Mouse (Mus musculus) adrenal gland, adult (tissue): ENCODE measurements around the gene Strn4.
A peak's percentile ranks its signal among the peaks of the same experiment; 100 is the strongest.

Source experiments
- DNase-seq, 2 experiments: peaks; one replicate each; pipeline ENCODE4 v3.0.0; 2022 to 2023; ENCODE audit warnings: low spot score in 1 of 2; ENCODE audit not compliant: inconsistent age in 2 of 2

Gene Strn4

DNA sequence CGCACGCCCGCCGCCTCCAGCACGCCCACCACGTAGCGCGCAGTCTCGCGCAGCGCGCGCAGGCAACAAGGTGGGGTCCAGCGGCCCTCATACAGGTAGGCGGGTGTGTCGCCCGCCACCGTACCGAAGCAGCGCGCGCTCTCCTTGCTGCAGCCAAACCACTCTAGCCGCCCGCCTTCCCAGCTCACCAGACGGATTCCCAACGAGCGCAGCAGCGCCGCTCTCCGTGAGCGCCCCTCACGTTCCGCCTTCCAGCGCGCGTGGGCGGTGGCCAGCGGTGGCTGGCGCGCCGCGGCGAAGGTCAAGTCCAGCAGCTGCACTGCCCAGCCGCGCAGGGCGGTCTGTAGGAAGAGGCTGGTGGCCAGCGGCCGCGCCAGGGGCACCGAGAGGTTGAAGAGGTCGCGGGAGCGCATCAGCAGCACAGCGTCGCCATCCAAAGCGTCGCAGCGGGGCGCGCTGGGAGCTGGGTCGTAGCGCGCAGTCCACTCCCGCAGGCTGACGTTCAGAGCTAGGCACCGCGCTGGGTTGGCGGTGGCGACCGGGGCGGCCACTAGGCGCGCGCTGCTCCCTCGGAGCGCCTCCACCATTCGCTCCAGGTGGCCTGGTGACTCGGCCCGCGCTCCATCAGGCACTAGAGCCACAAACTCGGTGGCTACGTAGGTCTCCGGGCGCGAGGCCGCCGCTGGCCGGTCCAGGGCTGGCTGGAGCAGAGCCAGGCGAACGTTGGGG, 4.6 kb upstream of the Strn4 start:
- DNase-seq, result peak; percentile 41 to 75

DNA sequence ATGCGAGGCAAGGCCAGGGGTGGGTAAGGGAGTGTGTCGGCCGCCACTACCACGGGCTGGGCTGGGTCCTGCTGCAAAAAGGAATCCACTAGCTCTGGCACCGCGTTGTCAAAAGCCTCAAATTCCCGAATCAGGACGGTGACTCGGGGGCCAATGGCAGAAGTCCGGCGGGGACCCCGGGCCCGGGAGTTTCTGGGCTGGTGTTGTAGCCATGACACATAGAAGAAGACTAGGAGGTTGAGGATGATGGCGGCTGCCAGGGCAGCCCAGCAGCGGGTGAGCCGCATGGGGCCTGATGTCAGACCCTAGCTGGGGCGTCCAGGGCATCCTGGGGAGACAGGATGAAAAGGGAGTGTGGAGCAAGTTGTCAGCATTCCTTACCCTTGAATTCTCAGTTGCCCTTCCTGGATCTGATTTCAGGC, 4.0 kb upstream of the Strn4 start:
- DNase-seq, result no peak

DNA sequence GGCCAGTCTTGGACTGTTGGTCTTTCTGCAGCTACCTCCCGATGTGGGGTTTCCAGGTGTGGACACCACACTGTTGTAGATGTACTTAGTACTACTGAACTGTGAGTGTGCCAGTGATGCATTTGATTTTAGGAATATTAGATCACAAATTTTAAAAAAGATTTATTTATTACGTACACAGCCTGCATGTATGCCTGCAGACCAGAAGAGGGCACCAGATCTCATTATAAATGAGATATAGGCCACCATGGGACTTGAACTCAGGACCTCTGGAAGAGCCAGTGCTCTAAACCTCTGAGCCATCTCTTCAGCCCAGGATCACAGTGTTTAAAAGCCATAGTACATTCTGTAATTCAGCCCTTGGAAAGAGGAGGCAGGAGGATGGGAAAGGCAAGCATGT, 3.2 kb upstream of the Strn4 start:
- no peak for DNase-seq

DNA sequence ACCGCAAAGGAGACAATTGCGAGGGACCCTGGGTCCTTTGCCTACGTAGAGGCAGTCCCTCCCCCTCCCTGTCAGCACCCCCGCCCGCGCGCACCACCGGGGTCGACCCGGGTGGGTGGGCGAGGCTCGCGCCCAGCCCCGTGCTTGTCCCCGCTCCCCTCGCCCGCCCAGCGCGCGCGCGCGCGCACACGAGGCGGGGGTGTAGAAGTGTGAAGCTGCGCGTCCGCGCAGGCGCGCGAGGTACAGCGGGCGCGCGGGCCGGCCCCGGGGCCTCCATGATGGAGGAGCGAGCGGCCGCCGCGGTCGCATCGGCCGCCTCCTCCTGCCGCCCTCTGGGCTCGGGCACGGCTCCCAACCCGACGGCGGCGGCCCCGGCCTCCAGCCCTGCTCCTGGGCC, 387 bp downstream of the Strn4 start:
- DNase-seq, result peak; percentile 82 to 92

DNA sequence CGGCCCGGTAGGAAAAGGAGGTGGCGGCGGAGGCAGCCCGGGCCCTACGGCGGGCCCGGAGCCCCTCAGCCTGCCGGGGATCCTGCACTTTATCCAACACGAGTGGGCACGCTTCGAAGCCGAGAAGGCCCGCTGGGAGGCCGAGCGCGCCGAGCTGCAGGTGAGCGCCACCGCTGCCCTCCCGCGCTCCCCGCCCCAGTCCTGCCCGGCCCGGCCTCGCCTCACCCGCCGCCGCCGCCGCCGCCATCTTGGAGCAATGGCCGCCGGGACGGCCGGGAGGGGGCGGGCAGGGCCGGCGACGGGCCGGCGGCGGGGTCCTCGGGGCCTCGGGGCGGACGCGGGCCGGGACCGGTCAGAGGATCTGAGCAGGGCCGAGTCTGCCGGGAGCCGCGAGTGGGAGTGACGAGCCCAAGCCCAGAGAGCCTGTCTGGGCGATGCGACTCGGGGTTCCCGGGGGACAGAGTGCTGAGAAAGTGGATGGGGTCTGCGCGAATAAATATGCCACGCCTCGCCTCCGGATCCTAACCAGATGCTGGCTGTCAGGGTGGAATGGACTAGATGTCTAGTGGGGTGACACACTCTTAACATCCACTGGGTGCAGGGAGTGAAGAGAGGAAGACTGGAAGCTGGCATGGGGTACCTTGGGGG, 910 bp downstream of the Strn4 start, which contains the start of gene Fkrp:
Fkrp (minus strand) TSS at position 258 of the 648 bp plus-strand sequence.
- peak; percentile 62 to 87 for DNase-seq

DNA sequence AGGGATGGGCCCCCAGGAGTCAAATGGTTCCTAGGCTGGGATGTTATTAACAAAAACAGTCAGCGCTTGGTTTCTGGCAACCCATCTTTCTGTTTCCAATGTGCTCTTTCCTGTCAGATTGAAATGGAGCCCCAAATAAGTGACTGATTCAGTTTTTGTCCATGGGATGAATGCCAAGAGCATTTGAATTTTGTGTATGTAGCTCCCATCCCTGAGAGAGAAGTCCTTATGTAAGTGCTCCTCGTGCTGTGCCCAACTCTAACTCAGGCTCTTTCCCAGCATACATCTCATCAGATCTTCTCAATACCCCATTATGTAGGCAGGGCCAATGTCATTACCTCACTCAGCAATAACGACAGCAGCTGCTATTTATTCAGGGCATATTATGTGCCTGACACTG, 2.0 kb downstream of the Strn4 start:
- no peak for DNase-seq

DNA sequence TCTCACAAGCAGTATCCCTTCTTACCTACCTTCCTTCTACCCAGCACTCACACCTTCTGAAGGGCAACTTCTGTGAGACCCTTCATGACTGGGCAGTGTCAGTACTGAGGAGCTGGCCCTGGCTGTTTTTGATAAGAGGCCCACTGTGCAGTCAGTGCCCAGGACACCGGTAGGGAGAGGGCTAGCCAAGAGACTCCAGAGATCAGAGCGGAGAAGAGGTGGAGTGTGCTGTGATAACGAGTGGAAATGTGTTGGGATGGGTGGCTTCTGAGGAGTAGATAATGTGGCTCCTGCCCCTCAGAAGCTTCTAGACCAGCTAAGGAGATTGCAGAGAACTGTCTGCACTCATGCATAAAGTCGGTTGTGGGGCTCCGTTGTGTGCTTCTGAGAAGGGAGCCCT, 4.1 kb downstream of the Strn4 start:
- no peak for DNase-seq

DNA sequence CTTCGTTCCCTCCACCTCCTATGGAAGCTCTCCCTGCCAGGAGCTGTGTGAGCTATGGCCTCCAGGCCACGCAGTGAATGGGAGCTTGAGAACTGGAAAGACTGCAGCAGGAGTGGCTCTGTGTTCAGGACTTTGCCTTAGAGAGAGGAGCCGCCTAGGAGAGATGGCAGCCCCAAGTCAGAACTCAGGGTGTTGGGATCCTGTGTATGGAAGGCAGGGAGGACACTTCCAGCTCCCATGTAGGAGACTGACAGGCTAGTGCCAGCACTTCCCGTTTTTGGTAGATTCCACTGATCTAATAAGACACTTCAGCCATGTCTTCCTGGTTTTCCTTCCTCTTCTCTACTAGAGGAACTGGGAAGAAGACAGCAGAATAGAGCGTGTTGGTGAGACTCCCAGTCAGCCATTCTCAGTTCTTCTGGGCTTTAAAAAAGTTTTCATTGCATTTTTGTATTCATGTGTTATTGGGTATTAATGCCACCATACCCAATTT, 4.6 kb downstream of the Strn4 start:
- DNase-seq, result no peak

DNA sequence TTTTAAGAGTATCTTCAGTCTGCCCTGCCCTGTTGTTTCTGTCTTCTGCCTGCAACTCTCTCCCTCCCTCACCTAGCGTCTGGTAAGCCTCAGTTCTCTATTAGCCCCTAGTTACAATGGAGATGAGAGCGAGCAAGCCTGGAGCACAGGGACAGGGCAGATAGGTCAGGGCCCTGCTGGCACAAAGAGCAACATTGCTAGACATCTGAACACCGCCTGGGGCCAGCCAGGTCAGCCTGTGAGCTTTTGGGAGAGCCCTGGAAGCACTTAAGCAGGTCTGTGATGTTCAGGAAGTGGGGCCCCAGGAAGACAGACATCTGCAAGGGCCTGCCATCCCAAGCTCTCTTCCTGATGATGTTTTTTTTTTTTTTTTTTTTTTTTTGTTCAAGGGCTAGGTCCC, 5.4 kb downstream of the Strn4 start:
- DNase-seq, result no peak

DNA sequence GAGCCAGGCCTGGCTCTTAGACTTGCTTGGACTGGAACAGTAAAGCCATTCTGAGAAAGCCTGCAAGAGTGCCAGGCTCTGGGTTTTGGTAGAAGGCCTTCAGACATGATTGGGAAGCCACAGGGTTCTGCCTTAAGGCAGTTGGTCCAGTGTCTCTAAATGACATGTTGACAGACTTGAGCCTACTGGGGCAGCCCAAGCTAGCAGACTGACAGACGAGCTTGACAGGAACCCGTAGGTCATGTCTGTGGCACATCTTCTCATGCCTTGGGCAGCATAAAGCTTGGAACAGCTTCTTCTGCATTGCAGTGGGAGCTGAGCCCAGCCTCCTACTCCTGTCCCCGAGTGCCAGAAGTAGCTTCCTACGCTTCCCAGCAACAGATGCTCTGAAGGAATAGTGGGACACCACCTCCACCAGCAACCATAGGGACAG, 6.0 kb downstream of the Strn4 start:
- no peak for DNase-seq

DNA sequence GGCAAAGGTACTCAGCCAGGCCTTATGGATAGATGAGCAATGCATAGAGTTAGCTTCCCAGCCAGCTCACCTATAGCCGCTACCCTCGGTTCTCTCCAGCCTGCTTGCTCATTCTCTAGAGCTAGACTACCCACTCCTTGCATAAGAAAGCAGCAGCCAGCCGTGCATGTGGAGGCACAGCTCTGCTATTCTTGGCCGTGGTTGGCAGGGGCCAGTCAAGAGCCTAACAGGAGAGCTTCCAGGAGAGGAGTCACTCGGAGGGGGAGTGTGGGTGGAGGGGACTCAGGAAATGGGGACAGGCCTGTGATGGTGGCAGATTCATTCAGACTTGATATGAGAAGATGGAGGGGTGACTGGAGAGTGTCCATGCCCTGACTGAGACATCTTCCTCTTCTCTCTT, 8.0 kb downstream of the Strn4 start:
- DNase-seq, result no peak

DNA sequence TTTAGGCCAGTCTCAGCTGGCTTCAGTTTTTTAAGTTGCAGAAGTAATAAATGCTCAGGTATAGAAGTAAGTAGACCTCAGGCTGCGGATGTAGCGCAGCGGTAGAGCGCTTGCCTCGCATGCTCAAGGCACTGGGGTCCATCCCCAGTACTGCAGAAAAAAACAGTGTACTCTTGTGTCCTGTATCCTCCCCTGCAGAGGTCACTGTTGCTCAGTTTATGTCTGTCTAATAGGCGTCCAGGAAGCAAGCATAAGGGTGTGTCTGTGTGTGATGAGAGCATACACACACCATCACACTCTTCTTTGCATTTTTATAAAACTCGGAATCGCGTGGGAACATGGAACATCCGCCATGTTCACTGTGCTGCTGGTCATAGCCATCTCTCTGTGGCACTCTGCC, 10.1 kb downstream of the Strn4 start:
- DNase-seq, result no peak

DNA sequence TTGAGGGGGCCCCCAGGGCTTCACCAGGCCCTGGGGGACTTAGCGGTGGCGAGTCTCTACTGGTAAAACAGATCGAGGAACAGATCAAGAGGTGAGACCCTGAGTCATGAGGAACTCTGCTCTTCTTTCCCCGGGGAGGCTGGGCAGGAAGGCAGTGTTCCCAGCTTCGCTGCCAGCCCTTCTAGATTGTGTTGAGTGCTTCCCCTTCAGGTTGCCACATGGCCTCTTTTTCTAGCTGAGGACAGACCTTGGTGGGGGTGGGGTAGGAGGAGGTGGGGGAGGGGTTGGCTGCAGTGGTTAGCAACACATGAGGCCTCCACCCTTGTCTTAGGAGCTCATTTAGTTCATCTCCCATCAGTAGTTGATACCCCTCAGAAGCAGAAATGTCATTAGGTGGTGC, 10.9 kb downstream of the Strn4 start:
- DNase-seq, result no peak

DNA sequence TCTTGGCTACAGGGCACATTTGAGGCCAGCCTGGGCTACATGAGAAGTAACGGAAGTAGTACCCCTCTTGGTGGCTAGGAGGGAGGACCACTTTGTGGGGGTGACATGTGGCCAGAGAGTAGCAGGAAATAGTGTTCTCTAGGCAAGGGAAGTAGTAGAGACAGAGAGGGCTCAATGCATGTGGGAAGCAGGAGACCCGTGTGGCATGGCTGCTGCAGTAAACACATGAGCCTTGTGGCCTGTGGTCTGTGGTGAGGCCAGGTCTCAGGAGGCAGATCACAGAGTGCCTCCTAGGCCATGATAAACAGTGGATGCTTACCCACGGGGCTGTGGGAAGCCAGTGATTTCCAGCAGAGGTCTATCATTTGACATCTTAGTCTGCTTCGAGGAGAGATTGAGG, 11.6 kb downstream of the Strn4 start:
- no peak for DNase-seq

DNA sequence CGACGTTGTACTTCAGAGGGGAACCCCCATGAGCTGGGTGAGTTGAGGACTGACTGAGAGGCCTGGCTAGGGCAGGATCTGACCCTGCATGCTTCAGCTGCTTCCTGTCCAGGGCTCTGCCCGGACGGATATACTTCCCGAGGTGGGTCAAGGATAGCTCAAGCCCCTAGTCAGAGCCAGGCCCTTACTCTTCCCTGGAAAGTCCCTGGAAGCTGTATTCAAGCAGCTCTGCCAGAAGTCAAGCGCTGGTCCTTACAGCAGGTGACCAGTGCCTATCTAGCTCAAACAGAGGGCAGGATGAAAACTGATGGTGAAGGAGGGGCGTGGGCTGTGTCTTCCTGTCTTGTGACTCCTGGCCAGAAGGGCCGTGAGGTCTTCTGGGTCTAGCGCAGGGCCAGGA, 14.8 kb downstream of the Strn4 start:
- DNase-seq, result peak; percentile 32 to 58

DNA sequence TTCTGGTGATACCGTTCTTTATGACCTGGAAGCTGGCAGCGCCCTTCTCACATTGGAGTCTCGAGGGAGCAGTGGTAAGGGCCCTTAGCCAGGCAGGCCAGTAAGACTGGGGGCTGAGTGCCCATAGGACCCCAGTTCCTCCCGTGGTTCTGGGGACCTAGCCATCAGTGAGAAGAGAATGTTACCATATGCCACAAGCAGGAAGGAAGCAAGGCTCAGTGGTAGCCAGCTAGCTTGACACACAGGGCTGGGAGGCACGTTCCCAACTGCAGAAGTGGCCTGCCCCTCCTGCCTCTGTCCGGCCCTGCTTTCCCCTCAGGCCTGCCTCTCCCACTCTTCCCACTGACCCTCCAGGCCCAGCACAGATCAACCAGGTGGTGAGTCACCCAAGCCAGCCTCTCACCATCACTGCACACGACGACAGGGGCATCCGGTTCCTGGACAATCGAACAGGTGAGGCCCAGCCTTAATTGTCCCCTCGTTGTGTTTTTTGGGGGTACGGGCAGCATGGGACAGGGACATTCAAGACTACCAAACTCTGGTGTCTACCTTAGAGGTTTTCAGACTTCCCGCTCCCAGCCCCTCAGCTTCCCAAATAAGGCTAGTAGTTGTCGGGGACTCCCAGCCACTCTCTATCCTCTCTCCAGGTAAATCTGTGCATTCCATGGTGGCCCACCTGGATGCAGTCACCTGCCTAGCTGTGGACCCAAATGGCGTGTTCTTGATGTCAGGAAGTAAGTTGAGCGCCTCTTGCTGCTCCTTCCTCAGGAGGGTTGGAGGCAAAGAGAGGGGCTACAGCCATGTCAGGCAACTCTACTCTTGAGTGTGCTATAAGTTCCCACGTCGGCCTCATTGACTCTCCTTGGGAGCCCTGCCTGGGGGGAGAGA, 22.5 kb downstream of the Strn4 start:
- no peak for DNase-seq

DNA sequence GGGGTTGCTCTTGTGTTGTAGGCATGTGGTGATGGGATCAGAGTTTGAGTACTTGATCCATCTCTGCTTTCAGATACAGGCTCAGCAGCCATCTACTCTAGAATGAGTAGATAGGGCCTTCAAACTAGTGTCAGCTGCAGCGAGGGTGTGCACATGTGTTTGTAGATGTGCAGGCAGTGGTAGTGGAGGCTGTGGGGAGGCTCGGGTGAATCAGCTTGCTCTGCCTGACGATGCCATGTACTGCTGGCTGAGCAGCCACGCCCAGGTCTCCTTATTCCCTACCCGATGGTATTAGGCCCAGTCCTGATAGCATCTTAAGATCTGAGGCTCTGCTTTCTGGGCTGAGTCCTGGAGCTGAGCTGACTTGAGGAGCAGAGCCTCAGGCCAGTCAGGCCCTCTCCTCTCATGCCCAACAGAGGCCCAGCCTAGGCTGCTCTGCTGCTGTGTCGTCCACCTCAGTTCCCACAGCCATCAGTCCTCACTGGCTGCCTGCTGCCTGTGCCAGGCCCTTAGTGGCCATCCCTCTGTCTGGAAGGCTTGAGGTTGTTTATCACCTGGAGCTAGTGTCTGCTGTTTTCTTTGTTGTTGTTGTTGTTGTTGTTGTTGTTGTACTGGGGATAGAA, 23.2 kb downstream of the Strn4 start:
- no peak for DNase-seq

DNA sequence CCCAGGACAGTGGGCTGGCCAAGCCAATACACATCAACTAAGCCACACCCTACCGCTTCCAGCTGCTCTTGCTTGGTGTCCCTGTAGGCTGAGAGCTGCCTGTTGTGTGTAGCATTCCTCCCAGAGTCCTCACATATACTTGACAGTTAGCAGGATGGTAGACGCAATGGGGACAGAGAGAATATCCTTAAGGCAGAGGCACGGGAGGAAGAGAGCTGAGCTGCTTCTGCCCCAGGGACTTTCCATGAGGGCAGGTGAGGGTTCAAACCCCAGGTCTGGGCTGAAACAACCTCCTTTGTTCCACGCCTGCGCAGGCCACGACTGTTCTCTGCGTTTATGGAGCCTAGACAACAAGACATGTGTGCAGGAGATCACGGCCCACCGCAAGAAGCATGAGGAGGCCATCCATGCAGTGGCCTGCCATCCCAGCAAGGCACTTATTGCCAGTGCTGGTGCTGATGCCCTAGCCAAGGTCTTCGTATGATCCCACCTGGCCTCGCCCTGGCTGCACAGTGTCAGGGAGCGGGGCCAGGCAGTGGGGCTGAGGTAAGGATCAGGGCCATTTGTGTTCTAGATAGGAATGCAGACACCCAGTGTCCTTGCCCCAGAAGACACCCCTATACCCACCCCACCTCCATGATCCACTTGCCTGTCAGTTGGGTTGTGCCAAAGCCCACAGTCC, 23.9 kb downstream of the Strn4 start:
- DNase-seq, result no peak

DNA sequence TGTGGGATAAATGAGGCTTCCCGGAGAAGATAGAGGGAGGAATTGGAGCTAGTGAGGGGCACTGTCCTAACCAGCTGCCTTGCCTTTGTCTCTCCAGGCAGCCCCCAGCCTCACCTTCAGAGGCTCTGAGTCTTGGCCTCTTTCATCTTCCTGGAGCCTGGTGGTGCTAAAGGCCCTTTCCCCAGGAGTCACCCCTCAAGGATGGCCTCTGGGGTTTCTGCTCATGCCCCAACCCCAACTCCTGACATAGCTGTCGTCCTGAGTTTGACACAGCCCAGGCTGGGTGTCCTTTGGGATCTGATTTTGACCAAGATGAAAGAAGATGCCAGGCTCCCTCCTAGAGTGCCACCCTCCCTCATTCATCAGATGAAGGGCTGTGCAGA, 24.4 kb downstream of the Strn4 start:
- DNase-seq, result no peak

DNA sequence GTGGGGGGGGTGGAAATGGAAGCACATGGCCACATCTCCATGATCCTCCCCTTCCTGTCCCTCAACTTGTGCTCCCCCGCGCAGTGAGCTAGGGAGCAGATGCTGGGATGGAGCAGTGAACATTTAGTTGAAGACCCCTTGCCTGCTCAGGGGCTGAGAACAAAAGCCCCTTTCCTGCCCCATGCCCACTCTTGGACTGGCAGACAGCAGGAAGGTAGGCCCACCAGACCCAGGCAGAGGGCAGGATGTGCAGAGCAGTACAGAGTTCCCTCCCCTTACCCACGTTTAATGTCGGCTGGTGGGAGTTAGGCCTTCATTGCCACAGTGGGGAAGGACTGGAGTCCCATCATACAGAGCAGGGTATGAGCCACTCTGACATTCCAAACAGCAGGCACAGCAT, 25.4 kb downstream of the Strn4 start:
- DNase-seq, result no peak
